24 mouse cellular contexts compared by ENCODE assay signal in genomic region chr1:105116231-105116630, GRCm38 (mm10).
DNase-seq lines count a peak whose midpoint lies in the region; ATAC-seq and TF ChIP-seq lines count a peak whose summit lies in the region.
"Had no signal": no experiment of that assay in that cellular context is flagged by ENCODE, and none has a peak within 500 bp of the region (broad histone marks: within the 10 kb centered on the region; RNA-seq: fewer than 3 reads in every experiment).

No protein-coding gene starts in this region.

- ATAC-seq in erythroid progenitor cell, adult 5-6 weeks (replicated peaks; ENCODE audit: low FRiP score, poor library complexity, severe bottlenecking) = no peak
- ATAC-seq: forebrain, embryonic 15.5 days; hindbrain, postnatal 0 days; Patski had no signal

- H3K79me2 ChIP-seq in heart, adult 2 months (replicated peaks; ENCODE audit: control insufficient read depth, insufficient read depth, low read length) = no peaks in the 10 kb centered on the region
- no peaks in the 10 kb centered on the region for H3K79me2 ChIP-seq in liver, adult 2 months (ENCODE audit: control insufficient read depth, insufficient read depth, low read length)

- no peak for TF ChIP-seq POLR2A in heart, adult 2 months (IDR thresholded peaks at IDR 0.05; ENCODE audit: insufficient read depth, low read depth, low read length)
- TF ChIP-seq POLR2A in liver, adult 2 months (IDR thresholded peaks at IDR 0.05; ENCODE audit: extremely low read depth, insufficient read depth, low read length) = no peak

- H3K4me3 ChIP-seq in heart, adult 2 months = no peak overlapping the region
- H3K4me3 ChIP-seq in liver, adult 2 months (ENCODE audit: insufficient read depth, low read depth, low read length) = no peak overlapping the region
- H3K4me3 ChIP-seq: embryonic facial prominence, embryonic 12.5 days; embryonic facial prominence, embryonic 15.5 days; forebrain, embryonic 12.5 days; forebrain, embryonic 15.5 days had no signal

- WGBS in heart, adult 2 months = 58% methylated on average over 3 of the region's 3 CpGs
- WGBS in liver, adult 2 months = 23% methylated on average over 3 of the region's 3 CpGs

- H3K9ac ChIP-seq in heart, adult 2 months (ENCODE audit: low read depth, low read length) = no peak overlapping the region
- H3K9ac ChIP-seq in liver, adult 2 months (ENCODE audit: low read depth, low read length) = no peak overlapping the region
- H3K9ac ChIP-seq: embryonic facial prominence, embryonic 12.5 days; embryonic facial prominence, embryonic 15.5 days; forebrain, embryonic 12.5 days; forebrain, embryonic 15.5 days; hindbrain, embryonic 14.5 days had no signal

- no peak for DNase-seq in heart, adult 2 months
- DNase-seq in heart, postnatal 14 days = no peak
- DNase-seq in kidney, adult 8-10 months = peak; percentile 22 to 56
- DNase-seq in kidney, postnatal 4 days = no peak
- peak; percentile 87 for DNase-seq in liver, adult 2 months (ENCODE audit: extremely low read depth, low read depth, low spot score)
- DNase-seq in liver = no peak
- DNase-seq: adrenal gland, postnatal 10 days; adrenal gland, postnatal 36 days; B cell, adult 2 months; cerebellum, adult 11 months; cerebellum, adult 2 months; cerebellum, adult 9-11 months; cerebellum, postnatal 25 days; gastrocnemius, postnatal 25 days; heart, postnatal 36 days had no signal

- peak overlapping the region; percentile 51 for H3K27ac ChIP-seq in heart, adult 2 months
- H3K27ac ChIP-seq in liver, adult 2 months (replicated peaks; ENCODE audit: insufficient read depth, low read depth, low read length) = peak overlapping the region; percentile 96
- H3K27ac ChIP-seq: embryonic facial prominence, embryonic 12.5 days; embryonic facial prominence, embryonic 15.5 days; forebrain, embryonic 12.5 days; forebrain, embryonic 15.5 days; hindbrain, embryonic 14.5 days; hindbrain, postnatal 0 days had no signal

- intact Hi-C loops in heart, adult 2 months (cut with DNase I) = no loop called here
- intact Hi-C loops in heart, postnatal 14 days (cut with DNase I) = no loop called here

- H3K27me3 ChIP-seq in heart, adult 2 months (ENCODE audit: control insufficient read depth, insufficient read depth, low read length) = no peaks in the 10 kb centered on the region
- no peaks in the 10 kb centered on the region for H3K27me3 ChIP-seq in liver, adult 2 months (ENCODE audit: control insufficient read depth, insufficient read depth, low read length)
- H3K27me3 ChIP-seq: embryonic facial prominence, embryonic 12.5 days; embryonic facial prominence, embryonic 15.5 days; forebrain, embryonic 12.5 days; forebrain, embryonic 15.5 days; Patski had no signal

- peaks cover 1% of the 10 kb centered on the region for H3K4me1 ChIP-seq in heart, adult 2 months (ENCODE audit: control insufficient read depth, insufficient read depth, low read length)
- peaks cover 37% of the 10 kb centered on the region for H3K4me1 ChIP-seq in liver, adult 2 months (ENCODE audit: control insufficient read depth, insufficient read depth, low read length)
- H3K4me1 ChIP-seq: embryonic facial prominence, embryonic 12.5 days; embryonic facial prominence, embryonic 15.5 days had no signal

- TF ChIP-seq CTCF in heart, adult 2 months (IDR thresholded peaks at IDR 0.05) = no peak
- no peak for TF ChIP-seq CTCF in liver, adult 2 months (IDR thresholded peaks at IDR 0.05; ENCODE audit: low read depth, low read length)

- no peak for TF ChIP-seq EP300 in heart, adult 2 months (IDR thresholded peaks at IDR 0.05; ENCODE audit: insufficient read depth, low read depth, low read length)

- H3K36me3 ChIP-seq in heart, adult 2 months (ENCODE audit: control insufficient read depth, insufficient read depth, low read length) = peaks cover 3% of the 10 kb centered on the region
- H3K36me3 ChIP-seq in liver, adult 2 months (ENCODE audit: control insufficient read depth, insufficient read depth, low read length) = no peaks in the 10 kb centered on the region
- H3K36me3 ChIP-seq: embryonic facial prominence, embryonic 12.5 days; embryonic facial prominence, embryonic 15.5 days; forebrain, embryonic 12.5 days; forebrain, embryonic 15.5 days; G1E had no signal

Comparison
In these comparisons a context has a peak if more than half of its experiments do, and no peak if none do; other contexts are left out.
1. DNase-seq: peak in kidney, adult 8-10 months (2 of 2) and liver, adult 2 months (single experiment); none in heart, adult 2 months (0 of 2), heart, postnatal 14 days (0 of 2), kidney, postnatal 4 days (0 of 2) and liver (single experiment).